Comparison of ENCODE assay signal across 27 mouse cellular contexts in the genomic region with DNA sequence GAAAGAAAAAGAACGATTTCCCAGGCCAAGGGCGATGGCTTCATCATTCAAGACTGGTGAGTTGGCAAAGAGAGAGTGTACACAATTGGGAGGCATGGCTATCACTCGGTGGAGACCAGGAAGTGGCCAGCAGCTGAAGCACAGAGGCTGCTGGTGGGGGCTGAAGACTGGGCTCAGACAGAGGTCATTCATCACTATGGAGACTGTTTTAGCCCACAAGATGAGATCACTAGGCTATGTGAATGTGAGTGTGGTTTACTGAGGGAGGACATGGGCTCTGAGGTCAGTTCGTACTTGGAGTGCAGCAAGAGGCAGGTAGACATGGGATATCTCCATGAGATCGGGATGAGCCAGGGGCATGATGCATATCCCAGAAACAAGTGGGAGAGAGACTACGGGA.
A peak's percentile ranks its signal among the peaks of the same experiment; 100 is the strongest.
DNase-seq lines count a peak whose midpoint lies in the region; ATAC-seq and TF ChIP-seq lines count a peak whose summit lies in the region.
"Had no signal": no experiment of that assay in that cellular context is flagged by ENCODE, and none has a peak within 500 bp of the region (broad histone marks: within the 10 kb centered on the region; RNA-seq: fewer than 3 reads in every experiment).

No protein-coding gene starts in this region.

- ATAC-seq in erythroblast, adult 5-6 weeks (replicated peaks; ENCODE audit: low FRiP score, poor library complexity, severe bottlenecking): no peak
- ATAC-seq: CD4-positive, CD25-positive, alpha-beta regulatory T cell, adult 4 months; forebrain, embryonic 13.5 days; forebrain, embryonic 16.5 days; hindbrain, embryonic 16.5 days; intestine, embryonic 15.5 days had no signal

- no peak for TF ChIP-seq POLR2A in testis, adult 2 months (IDR thresholded peaks at IDR 0.05; ENCODE audit: control insufficient read depth, low read depth, low read length)

- no peaks in the 10 kb centered on the region for H3K4me1 ChIP-seq in testis, adult 2 months (ENCODE audit: control insufficient read depth, insufficient read depth, low read length)
- H3K4me1 ChIP-seq: embryonic facial prominence, embryonic 15.5 days; intestine, embryonic 15.5 days had no signal

- DNase-seq in adrenal gland, adult 8-10 months: peak; percentile 20
- DNase-seq in adrenal gland, postnatal 25 days: no peak
- DNase-seq in testis, postnatal 14 days (ENCODE audit: low spot score): no peak
- peak; percentile 73 for DNase-seq in 416B (ENCODE audit: low read depth)
- DNase-seq in embryo, embryonic 9.5 days (ENCODE audit: extremely low spot score): no peak
- DNase-seq: adrenal gland, postnatal 14 days; cerebellum, adult 18-20 months; cerebellum, adult 9-10 months; cerebellum, postnatal 14 days; gastrocnemius, postnatal 10 days; gastrocnemius, postnatal 36 days; heart, postnatal 36 days; kidney, adult 11 months; kidney, adult 8-10 months had no signal

- H3K4me3 ChIP-seq in testis, adult 2 months (ENCODE audit: control insufficient read depth, low read depth, low read length): peak overlapping the region; percentile 10
- H3K4me3 ChIP-seq: embryonic facial prominence, embryonic 12.5 days; embryonic facial prominence, embryonic 15.5 days; erythroblast, embryonic 14.5 days; forebrain, embryonic 10.5 days; forebrain, embryonic 13.5 days; hindbrain, embryonic 10.5 days; hindbrain, embryonic 13.5 days; intestine, embryonic 15.5 days had no signal

- no peak overlapping the region for H3K27ac ChIP-seq in testis, adult 2 months (ENCODE audit: control insufficient read depth, insufficient read depth, low read depth, low read length)
- H3K27ac ChIP-seq: embryonic facial prominence, embryonic 12.5 days; embryonic facial prominence, embryonic 15.5 days; forebrain, embryonic 10.5 days; forebrain, embryonic 13.5 days; hindbrain, embryonic 10.5 days; hindbrain, embryonic 13.5 days; intestine, embryonic 15.5 days had no signal

- TF ChIP-seq CTCF in testis, adult 2 months (IDR thresholded peaks at IDR 0.05; ENCODE audit: control insufficient read depth, insufficient read depth, insufficient replicate concordance, low read depth, low read length): no peak

- no peaks in the 10 kb centered on the region for H3K27me3 ChIP-seq in testis, adult 2 months (ENCODE audit: control insufficient read depth, insufficient read depth, low read length)
- H3K27me3 ChIP-seq: embryonic facial prominence, embryonic 12.5 days; embryonic facial prominence, embryonic 15.5 days; intestine, embryonic 15.5 days had no signal

- H3K36me3 ChIP-seq in testis, adult 2 months (ENCODE audit: control insufficient read depth, insufficient read depth, low read length): no peaks in the 10 kb centered on the region
- H3K36me3 ChIP-seq: embryonic facial prominence, embryonic 12.5 days; embryonic facial prominence, embryonic 15.5 days; forebrain, embryonic 10.5 days; hindbrain, embryonic 10.5 days; hindbrain, embryonic 13.5 days; intestine, embryonic 15.5 days had no signal

Comparison
In these comparisons a context has a peak if more than half of its experiments do, and no peak if none do; other contexts are left out.
1. DNase-seq: peak in adrenal gland, adult 8-10 months (single experiment) and 416B (single experiment); none in adrenal gland, postnatal 25 days (single experiment), testis, postnatal 14 days (single experiment) and embryo, embryonic 9.5 days (single experiment).